Mouse (Mus musculus) stomach, embryonic 15.5 days (tissue): Measurements from ENCODE around the gene Twistnb. TPM values are rescaled to one million over a fixed set of nuclear protein-coding genes. Genes with fewer than 3 reads are reported as not detected.

Experiments used
- ATAC-seq: fragments of 200-750 bp; cut with Nextera tagmentation; 2 replicates; pipeline ENCODE4 v1.8.0; 2017; ENCODE audit warnings: low read depth, moderate number of reproducible peaks, moderate TSS enrichment; ENCODE audit not compliant: insufficient read depth, low FRiP score
- H3K27ac ChIP-seq: fragments of 300-500 bp; sonication (generic); 2 replicates; pipeline ENCODE4 v1.5.1; 2015; ENCODE audit warnings: mild to moderate bottlenecking, inconsistent platforms
- H3K27me3 ChIP-seq: fragments of 300-500 bp; sonication (generic); replicated peaks from 2 replicates; pipeline ENCODE4 v1.6.1; 2015; ENCODE audit warnings: inconsistent platforms
- H3K36me3 ChIP-seq: fragments of 300-500 bp; sonication (generic); 2 replicates; pipeline ENCODE4 v1.6.1; 2015; ENCODE audit warnings: inconsistent platforms
- H3K4me1 ChIP-seq: fragments of 300-500 bp; sonication (generic); 2 replicates; pipeline ENCODE4 v1.6.1; 2015; ENCODE audit warnings: inconsistent platforms
- H3K4me2 ChIP-seq: fragments of 300-500 bp; sonication (generic); 2 replicates; pipeline ENCODE4 v1.6.1; 2015; ENCODE audit warnings: mild to moderate bottlenecking, inconsistent platforms
- H3K4me3 ChIP-seq: fragments of 300-500 bp; sonication (generic); replicated peaks from 2 replicates; pipeline ENCODE4 v1.5.1; 2015; ENCODE audit warnings: inconsistent platforms
- H3K9ac ChIP-seq: fragments of 300-500 bp; sonication (generic); 2 replicates; pipeline ENCODE4 v1.6.1; 2015; ENCODE audit warnings: inconsistent platforms
- H3K9me3 ChIP-seq: fragments of 300-500 bp; sonication (generic); 2 replicates; pipeline ENCODE4 v1.6.1; 2016; ENCODE audit warnings: inconsistent platforms
- WGBS: fragments of 180-500 bp; shearing (Covaris S2); methylation state at CpG from one replicate; pipeline ENCODE4 v1.1.7; 2015; 5-methylcytosine and 5-hydroxymethylcytosine counted together
- polyA plus RNA-seq: library from polyadenylated mRNA; unstranded; fragments of >200 nt; fragmentation: Nextera tagmentation; extraction: Ambion mirVana; gene quantifications from 2 replicates; pipeline ENCODE4 v1.2.1, GENCODE M21; 2015

Gene Twistnb
- 49.0 and 57.0 TPM in 2 replicates for polyA plus RNA-seq

- H3K4me1 ChIP-seq = peaks cover 4% of the 10 kb centered on the region; the same call in 1 of the 2 replicates
- peak within 1 kb of the TSS; percentile 91 for H3K9ac ChIP-seq
- H3K27me3 ChIP-seq = no peaks in the 10 kb centered on the region
- H3K4me2 ChIP-seq = peak within 1 kb of the TSS; percentile 69
- H3K36me3 ChIP-seq = no peaks in the 10 kb centered on the region
- peak within 1 kb of the TSS; percentile 74 for H3K27ac ChIP-seq
- peak; percentile 95 for ATAC-seq
- peak within 1 kb of the TSS; percentile 100 for H3K4me3 ChIP-seq
- WGBS = under 1% methylated on average over 66 of the region's 66 CpGs
- no peaks in the 10 kb centered on the region for H3K9me3 ChIP-seq
Observed at GRCm38 (mm10) chr12:33429387-33430160, at the start of gene Twistnb. Twistnb (plus strand) TSS chr12:33429635.

- Histone ChIP-seq H3K9me3 (no peaks in the 10 kb centered on the region), H3K4me3 (no peak overlapping the region), H3K27me3 (0 out of 2 replicates have a peak, but pooled peaks cover 9% of the 10 kb centered on the region), H3K9ac (no peak overlapping the region), H3K4me2 (no peak overlapping the region), H3K36me3 (no peaks in the 10 kb centered on the region), H3K27ac (no peak overlapping the region), H3K4me1 (no peaks in the 10 kb centered on the region)
- 7% methylated on average over 5 of the region's 5 CpGs for WGBS
- ATAC-seq = no peak
Observed at GRCm38 (mm10) chr12:33388842-33389241, 40.6 kb upstream of the Twistnb start.

- H3K27me3 ChIP-seq = 0 out of 2 replicates have a peak, but pooled peaks cover 9% of the 10 kb centered on the region
- WGBS = 58% methylated on average over 2 of the region's 2 CpGs
- no peaks in the 10 kb centered on the region for H3K36me3 ChIP-seq
- H3K9me3 ChIP-seq = no peaks in the 10 kb centered on the region
- no peak overlapping the region for H3K27ac ChIP-seq
- H3K4me1 ChIP-seq = peaks cover 7% of the 10 kb centered on the region; the same call in 1 of the 2 replicates
- H3K4me2 ChIP-seq = no peak overlapping the region
- no peak for ATAC-seq
- no peak overlapping the region for H3K4me3 ChIP-seq
- H3K9ac ChIP-seq = no peak overlapping the region
Observed at GRCm38 (mm10) chr12:33390844-33391560, 38.4 kb upstream of the Twistnb start.

- Histone ChIP-seq H3K4me2 (peak within 1 kb of the TSS; percentile 48), H3K4me3 (peak within 1 kb of the TSS; percentile 8; the same call in 1 of the 2 replicates), H3K27ac (no peak within 1 kb of the TSS), H3K9ac (no peak within 1 kb of the TSS), H3K9me3 (no peaks in the 10 kb centered on the region), H3K36me3 (no peaks in the 10 kb centered on the region), H3K4me1 (peaks cover 7% of the 10 kb centered on the region; the same call in 1 of the 2 replicates), H3K27me3 (no peaks in the 10 kb centered on the region)
- 9% methylated on average over 24 of the region's 24 CpGs for WGBS
- no peak for ATAC-seq
Observed at GRCm38 (mm10) chr12:33394804-33395623, 34.4 kb upstream of the Twistnb start, which contains the start of gene Efcab10. Efcab10 (plus strand) TSS chr12:33394854.

- Histone ChIP-seq H3K4me1 (no peaks in the 10 kb centered on the region), H3K27me3 (no peaks in the 10 kb centered on the region), H3K4me2 (no peak overlapping the region), H3K9me3 (no peaks in the 10 kb centered on the region), H3K36me3 (no peaks in the 10 kb centered on the region), H3K9ac (no peak overlapping the region), H3K27ac (no peak overlapping the region), H3K4me3 (no peak overlapping the region)
- ATAC-seq = no peak
- WGBS = 21% methylated on average over 7 of the region's 7 CpGs
Observed at GRCm38 (mm10) chr12:33403265-33403693, 26.2 kb upstream of the Twistnb start.

GRCm38 (mm10) chr12:33404996-33405395 lies 24.4 kb upstream of the Twistnb start:
- 71% methylated on average over 5 of the region's 5 CpGs for WGBS
- H3K4me3 ChIP-seq = no peak overlapping the region
- no peak for ATAC-seq

GRCm38 (mm10) chr12:33405398-33406026 lies 23.9 kb upstream of the Twistnb start:
- Histone ChIP-seq H3K9ac (no peak overlapping the region), H3K27me3 (no peaks in the 10 kb centered on the region), H3K27ac (no peak overlapping the region), H3K9me3 (no peaks in the 10 kb centered on the region), H3K4me3 (no peak overlapping the region), H3K36me3 (no peaks in the 10 kb centered on the region), H3K4me2 (no peak overlapping the region), H3K4me1 (no peaks in the 10 kb centered on the region)
- WGBS = 42% methylated on average over 6 of the region's 6 CpGs
- ATAC-seq = no peak

More at GRCm38 (mm10) chr12:33404996-33405395, 24.4 kb upstream of the Twistnb start:
- H3K4me2 ChIP-seq = no peak overlapping the region
- no peaks in the 10 kb centered on the region for H3K4me1 ChIP-seq
- H3K27ac ChIP-seq = no peak overlapping the region
- H3K9me3 ChIP-seq = no peaks in the 10 kb centered on the region
- no peak overlapping the region for H3K9ac ChIP-seq
- no peaks in the 10 kb centered on the region for H3K36me3 ChIP-seq
- H3K27me3 ChIP-seq = no peaks in the 10 kb centered on the region

GRCm38 (mm10) chr12:33411580-33412151 lies 17.8 kb upstream of the Twistnb start:
- no peak overlapping the region for H3K9ac ChIP-seq
- no peaks in the 10 kb centered on the region for H3K36me3 ChIP-seq
- no peak for ATAC-seq
- no peak overlapping the region for H3K4me3 ChIP-seq
- no peak overlapping the region for H3K27ac ChIP-seq
- whole genome bisulfite sequencing = 44% methylated on average over 6 of the region's 6 CpGs
- no peaks in the 10 kb centered on the region for H3K4me1 ChIP-seq
- no peak overlapping the region for H3K4me2 ChIP-seq
- H3K9me3 ChIP-seq = no peaks in the 10 kb centered on the region
- no peaks in the 10 kb centered on the region for H3K27me3 ChIP-seq

- Histone ChIP-seq H3K27me3 (no peaks in the 10 kb centered on the region), H3K36me3 (no peaks in the 10 kb centered on the region), H3K9ac (no peak overlapping the region), H3K27ac (no peak overlapping the region), H3K4me2 (no peak overlapping the region), H3K9me3 (no peaks in the 10 kb centered on the region), H3K4me1 (no peaks in the 10 kb centered on the region), H3K4me3 (no peak overlapping the region)
- WGBS = 33% methylated on average over 3 of the region's 3 CpGs
- no peak for ATAC-seq
Observed at GRCm38 (mm10) chr12:33424329-33424728, 5.1 kb upstream of the Twistnb start.

- H3K4me1 ChIP-seq = peaks cover 4% of the 10 kb centered on the region; the same call in 1 of the 2 replicates
- 43% methylated on average over 3 of the region's 3 CpGs for WGBS
Observed at GRCm38 (mm10) chr12:33427293-33427692, 2.1 kb upstream of the Twistnb start.

GRCm38 (mm10) chr12:33427726-33428125 lies 1.7 kb upstream of the Twistnb start:
- Histone ChIP-seq H3K9me3 (no peaks in the 10 kb centered on the region), H3K4me1 (peaks cover 4% of the 10 kb centered on the region; the same call in 1 of the 2 replicates), H3K4me3 (no peak overlapping the region), H3K4me2 (no peak overlapping the region), H3K9ac (no peak overlapping the region), H3K27ac (no peak overlapping the region), H3K36me3 (no peaks in the 10 kb centered on the region), H3K27me3 (no peaks in the 10 kb centered on the region)
- ATAC-seq = no peak
- 69% methylated on average over 2 of the region's 2 CpGs for WGBS

More at GRCm38 (mm10) chr12:33427293-33427692, 2.1 kb upstream of the Twistnb start:
- Histone ChIP-seq H3K4me2 (no peak overlapping the region), H3K27me3 (no peaks in the 10 kb centered on the region), H3K9me3 (no peaks in the 10 kb centered on the region), H3K9ac (no peak overlapping the region), H3K4me3 (no peak overlapping the region), H3K36me3 (no peaks in the 10 kb centered on the region), H3K27ac (no peak overlapping the region)
- ATAC-seq = no peak
